Mouse (Mus musculus) urinary bladder, postnatal 10 days (tissue): ENCODE data around the gene Ndufv3.
A peak's percentile ranks its signal among the peaks of the same experiment; 100 is the strongest.
"Not testable (repeated sequence)": the region's sequence is repeated elsewhere in the genome, so short reads cannot be mapped to it uniquely, and the experiment has no call there.

Experiments
- DNase-seq: peaks from one replicate; pipeline ENCODE4 v3.0.0; 2022; ENCODE audit warnings: low spot score

Ndufv3 gene

GRCm38 (mm10) chr17:31511792-31512495 lies 8.0 kb upstream of the Ndufv3 start:
- peak; percentile 54 for DNase-seq

GRCm38 (mm10) chr17:31512593-31512992 lies 7.3 kb upstream of the Ndufv3 start:
- DNase-seq: no peak

DNA sequence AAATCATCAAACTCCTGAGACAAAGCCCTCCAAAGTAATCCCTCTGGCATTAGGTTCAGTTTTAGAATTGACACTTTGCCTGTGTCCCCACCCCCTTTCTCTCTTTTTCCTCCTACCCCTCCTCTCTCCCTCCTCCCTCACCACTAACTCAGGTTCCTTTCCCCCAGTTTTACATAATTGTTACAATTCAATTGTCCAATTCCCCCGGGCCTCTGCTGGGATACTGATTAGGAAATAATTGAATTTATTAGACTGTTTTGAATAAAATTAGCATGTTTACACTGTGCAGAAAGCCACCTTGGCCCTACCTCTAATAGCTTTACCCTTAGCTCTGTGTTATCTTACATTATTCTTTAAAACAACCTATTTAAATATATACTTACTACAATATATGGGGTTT lies 5.2 kb upstream of the Ndufv3 start:
- no peak for DNase-seq

DNA sequence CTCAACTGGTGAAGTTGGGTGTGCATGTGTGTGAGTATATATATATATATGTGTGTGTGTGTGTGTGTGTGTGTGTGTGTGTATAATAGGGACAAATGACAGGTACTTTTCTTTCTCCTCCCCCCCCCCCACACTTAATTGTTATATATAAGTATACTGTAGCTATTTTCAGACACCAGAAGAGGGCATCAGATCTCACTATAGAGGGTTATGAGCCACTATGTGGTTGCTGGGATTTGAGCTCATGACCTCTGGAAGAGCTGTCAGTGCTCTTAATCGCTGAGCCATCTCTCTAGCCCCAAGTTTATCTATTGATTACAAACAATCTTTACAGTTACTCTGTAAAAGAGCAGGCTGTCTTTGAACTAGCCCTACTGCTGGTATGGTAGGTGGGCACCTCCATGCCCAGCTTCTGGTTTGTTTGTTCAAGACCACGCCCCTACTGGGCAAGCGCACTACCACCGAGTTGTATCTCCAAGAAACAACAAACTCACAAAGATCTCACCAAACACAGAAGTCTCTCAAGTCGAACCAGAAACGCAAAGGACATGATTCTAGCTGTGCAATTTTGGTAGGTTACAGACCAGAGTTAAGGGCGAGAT lies 470 bp upstream of the Ndufv3 start:
- no peak for DNase-seq

GRCm38 (mm10) chr17:31520895-31521294 lies 980 bp downstream of the Ndufv3 start:
- no peak for DNase-seq

GRCm38 (mm10) chr17:31521948-31522347 lies 2.0 kb downstream of the Ndufv3 start:
- DNase-seq: no peak

DNA sequence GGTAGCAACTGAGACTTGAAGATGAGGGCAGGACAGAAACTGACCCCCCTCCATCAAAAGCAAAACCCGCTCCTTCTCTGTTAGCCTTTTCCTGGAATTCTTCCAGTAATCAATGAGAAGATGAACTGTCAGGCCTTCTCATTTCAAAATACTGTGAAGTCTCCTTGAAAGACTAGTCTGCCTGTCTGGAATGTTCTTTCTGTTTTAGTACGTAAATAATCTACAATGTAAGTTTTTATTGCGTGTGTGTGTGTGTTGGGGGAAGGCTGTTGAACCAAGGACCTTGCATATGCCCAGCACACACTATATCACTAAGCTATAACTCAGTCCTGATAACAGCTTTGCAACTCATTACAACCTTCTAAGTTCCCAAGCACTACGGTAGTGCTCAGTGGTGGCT lies 5.2 kb downstream of the Ndufv3 start:
- DNase-seq: no peak

DNA sequence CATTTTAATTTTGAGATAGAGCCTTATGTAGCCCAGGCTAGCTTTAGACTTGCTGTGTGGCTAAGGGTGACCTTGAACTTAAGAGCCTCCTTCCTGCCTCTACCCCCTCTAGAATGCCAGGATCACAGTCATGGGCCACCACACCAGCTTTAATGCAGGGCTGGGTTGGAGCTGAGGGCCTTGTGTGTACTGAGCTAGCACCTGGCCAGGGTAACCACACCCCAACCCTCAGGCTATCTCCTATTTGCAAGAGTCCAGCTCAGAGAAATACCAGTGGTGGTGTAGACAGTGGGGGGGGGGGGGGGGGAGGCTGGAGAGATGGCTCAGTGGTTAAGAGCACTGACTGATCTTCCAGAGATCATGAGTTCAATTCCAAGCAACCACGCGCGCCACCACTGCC lies 5.9 kb downstream of the Ndufv3 start:
- DNase-seq: no peak

DNA sequence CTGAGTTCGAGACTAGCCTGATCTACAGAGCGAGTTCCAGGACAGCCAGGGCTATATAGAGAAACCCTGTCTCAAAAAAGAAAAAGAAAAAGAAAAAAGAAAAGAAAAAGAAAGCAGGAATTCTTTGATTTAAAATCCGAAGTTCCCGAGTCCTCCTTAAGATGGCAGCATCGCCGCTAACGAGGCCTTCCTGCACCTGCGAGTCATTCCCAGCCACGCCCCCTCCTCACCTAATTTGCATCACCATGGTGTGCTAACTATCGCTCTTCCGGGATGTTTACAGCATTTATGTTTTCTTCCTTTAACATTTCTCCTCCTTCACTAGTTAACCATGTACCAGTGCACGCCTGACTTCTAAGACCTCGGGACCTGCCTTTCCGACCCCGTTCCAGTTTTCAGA lies 9.4 kb downstream of the Ndufv3 start:
- DNase-seq: no peak

- DNase-seq: no peak
Observed at GRCm38 (mm10) chr17:31531441-31532158, 11.7 kb downstream of the Ndufv3 start.

DNA sequence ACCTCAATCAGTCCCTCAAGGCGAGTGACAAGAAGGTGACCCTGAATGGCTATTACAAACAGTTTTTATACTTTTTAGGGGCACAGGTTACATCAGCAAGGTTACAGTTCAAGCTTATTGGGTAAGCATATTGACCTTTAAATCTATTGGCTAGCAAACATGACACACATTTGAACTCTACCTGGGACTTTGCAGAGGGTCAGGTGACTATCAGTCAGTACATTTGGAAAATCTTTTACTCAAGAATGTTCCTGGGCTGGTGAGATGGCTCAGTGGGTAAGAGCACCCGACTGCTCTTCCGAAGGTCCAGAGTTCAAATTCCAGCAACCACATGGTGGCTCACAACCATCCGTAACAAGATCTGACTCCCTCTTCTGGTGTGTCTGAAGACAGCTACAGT lies 12.4 kb downstream of the Ndufv3 start:
- DNase-seq: not testable (repeated sequence)

DNA sequence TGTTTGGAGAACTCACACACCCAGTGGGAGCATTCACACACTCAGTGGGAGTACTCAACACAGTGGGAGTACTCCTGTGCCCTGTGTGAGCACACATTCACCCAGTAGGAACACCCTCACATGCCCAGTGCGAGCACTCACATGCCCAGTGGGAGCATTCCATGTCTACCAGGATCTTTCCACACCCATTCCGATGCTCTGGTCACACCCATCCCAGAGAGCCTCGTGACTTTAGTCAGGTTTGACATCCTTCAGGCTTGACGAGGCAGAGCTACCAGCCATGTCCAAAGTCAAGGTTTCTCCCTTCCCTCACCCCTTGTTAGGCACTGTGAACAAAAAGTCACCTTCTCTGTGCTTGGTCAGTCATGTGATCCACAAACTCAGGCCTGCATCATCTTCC lies 15.4 kb downstream of the Ndufv3 start:
- no peak for DNase-seq

DNA sequence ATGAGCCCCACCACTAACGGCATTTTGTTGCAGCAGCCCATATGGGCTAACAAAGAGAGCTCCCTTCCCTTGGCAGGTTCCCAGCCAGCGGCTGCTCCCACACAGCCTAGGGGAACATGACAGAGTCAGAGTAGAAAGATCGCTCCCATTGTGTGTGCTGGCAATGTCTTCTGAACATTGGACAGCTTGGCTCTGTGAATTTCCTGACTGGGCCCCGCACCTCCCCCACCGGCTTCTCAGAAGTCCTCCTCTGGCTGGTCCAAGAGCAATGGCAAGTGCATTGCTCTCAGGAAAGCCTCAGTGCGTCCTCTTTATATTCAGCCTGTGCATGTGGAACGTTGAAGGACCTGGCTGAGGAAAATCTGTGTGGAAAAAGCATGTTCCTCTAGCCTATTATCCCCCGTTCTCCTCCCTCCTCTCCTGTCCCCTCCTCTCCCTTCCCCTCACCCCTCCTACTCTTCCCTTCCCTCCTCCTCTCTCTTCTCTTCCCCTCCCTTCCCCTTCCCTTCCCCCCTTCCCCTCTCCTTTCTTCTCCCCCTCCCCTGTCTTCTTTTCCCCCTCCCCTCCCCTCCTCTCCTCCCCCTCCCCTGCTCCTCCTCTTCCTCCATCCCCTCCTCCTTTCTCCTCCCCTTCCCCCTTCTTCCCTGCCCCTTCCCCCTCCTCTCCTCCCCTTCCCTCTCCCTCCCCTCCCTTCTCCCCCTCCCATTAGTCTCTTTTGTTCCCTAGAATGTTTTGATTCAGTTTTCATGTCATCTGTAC lies 16.1 kb downstream of the Ndufv3 start:
- no peak for DNase-seq

DNA sequence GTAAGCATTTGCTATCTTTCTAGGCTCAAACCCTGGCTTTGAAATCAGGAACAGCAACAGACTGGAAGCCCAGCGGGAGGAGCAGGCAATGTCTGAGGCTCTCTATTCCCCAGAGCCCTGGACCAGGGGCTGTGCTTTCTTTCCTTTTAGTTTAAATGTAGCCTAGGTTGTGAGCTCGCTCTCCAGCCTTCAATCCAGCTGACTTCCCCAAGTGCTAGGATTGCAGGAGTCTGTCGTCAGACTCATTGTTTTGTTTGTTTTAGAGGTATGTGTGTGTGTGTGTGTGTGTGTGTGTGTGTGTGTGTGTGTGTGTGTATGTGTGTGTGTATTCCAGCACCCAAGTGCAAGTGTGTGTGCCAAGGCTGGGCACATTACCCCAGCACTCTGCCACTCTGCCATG lies 20.2 kb downstream of the Ndufv3 start:
- DNase-seq: no peak

DNA sequence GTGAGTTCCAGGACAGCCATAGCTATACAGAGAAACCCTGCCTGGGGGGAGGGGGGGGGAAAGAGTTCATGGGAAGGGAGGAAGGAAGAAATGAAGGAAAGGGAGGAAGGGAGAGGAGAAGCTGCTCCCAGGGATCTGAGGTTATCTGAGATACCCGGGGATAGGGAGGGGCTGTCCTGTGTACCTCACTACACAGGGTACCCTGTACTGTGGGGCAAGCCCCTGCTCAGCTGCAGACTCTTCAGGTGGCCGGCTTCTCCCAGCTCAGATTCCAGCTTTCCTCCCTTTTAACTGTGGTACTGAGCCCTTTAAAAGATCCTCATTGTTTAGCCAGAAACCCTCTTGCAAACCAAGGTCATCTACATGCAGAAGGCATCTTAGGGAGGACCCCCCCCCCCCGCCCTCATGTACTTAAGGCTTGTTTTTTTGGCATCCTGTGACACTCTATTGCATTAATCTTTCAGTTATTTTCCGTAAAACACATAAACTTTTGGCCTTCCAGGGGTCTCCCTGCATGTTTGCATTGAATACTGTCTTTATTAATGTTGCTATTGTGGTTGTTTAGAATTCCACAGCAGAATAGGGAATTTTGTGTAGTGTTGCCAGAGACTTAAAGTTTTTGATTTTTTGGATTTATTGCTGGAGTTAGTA lies 21.0 kb downstream of the Ndufv3 start:
- DNase-seq: no peak

GRCm38 (mm10) chr17:31541460-31541831 lies 21.5 kb downstream of the Ndufv3 start:
- DNase-seq: no peak

DNA sequence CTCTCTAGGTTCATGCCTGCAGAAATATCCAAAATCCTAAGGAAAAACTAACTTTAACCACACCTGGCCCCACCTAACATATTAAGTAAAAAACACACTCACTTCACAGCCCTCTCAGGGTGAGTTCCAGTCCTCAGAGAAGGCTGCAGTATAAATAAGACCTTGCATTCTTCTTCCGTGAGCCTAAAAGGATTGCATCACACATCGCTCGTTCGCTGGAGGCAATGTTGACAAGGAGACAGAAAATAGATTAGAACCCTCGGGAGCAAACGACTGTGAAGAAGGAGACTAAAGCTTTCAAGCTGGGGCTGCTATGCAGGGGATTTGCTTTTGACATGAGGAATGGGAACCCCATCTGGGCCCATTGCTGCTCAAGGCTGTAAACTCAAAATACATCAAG lies 23.7 kb downstream of the Ndufv3 start:
- no peak for DNase-seq

- DNase-seq: no peak
Observed at GRCm38 (mm10) chr17:31546444-31547196, 26.7 kb downstream of the Ndufv3 start.

- no peak for DNase-seq
Observed at GRCm38 (mm10) chr17:31547974-31548373, 28.1 kb downstream of the Ndufv3 start.

- DNase-seq: no peak
Observed at GRCm38 (mm10) chr17:31549389-31549788, 29.5 kb downstream of the Ndufv3 start.

GRCm38 (mm10) chr17:31552601-31553000 lies 32.7 kb downstream of the Ndufv3 start:
- DNase-seq: not testable (repeated sequence)
